Comparison of ENCODE assay signal across 8 mouse cellular contexts in the genomic region with DNA sequence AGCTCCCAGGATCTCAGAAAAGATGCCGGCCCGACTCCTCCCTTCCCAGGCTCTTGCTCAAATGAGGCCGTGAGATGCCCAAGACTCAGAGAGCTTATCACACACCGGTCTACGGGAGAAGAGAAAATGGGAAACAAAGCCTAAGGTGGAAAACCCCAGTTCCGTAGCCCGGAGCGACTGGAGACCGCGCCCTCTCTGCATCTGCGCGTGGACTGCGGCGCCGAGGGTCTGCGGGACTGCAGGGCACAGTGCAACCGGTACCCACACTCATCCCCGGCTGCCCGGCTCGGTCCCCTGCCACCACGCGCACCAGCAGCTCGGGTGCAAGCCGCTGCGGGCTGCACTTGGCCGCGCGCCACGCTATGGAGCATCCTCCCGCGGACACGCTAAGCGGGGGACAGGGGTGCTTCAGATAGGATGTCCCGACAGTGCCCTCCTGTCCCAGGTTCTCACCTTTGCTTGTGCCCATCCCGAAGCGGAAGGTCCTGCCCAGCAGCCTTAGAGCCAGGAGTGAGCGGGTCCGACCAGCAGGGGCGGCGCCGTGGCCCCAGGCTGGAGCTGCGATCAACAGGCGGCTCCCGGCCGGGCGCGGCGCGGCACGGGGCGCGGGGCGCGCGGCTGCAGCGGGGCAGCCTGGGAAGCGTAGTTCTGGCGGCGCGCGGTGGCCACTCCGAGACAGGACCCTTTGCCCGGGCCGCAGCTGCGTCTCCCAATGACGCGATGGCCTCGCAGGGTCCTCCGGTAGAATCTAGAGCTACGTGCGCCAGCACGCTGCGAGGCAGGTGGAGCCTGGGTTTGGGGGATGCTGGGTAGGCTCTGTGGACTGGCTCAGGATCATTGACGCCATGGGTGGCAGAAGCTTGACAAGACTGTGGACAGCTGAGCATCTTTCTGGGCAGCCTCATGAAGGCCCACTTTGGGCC. TPM values are rescaled to one million over a fixed set of nuclear protein-coding genes. Genes with fewer than 3 reads are reported as not detected.
A peak's percentile ranks its signal among the peaks of the same experiment; 100 is the strongest.
DNase-seq lines count a peak whose midpoint lies in the region; ATAC-seq lines count a peak whose summit lies in the region.

TSS of gene Tmod2 (minus strand) at position 755 of the 923 bp plus-strand sequence.

- intact Hi-C loops in heart, postnatal 36 days (cut with DNase I), result no loop called here

- peak; percentile 66 for DNase-seq in adrenal gland, adult 2 months
- peak; percentile 79 for DNase-seq in cerebellum, adult 8-10 months
- peak; percentile 45 for DNase-seq in forelimb bud, embryonic 11.5 days (ENCODE audit: low read depth, low spot score)
- DNase-seq in heart, postnatal 36 days, result peak; percentile 50 to 59
- peak; percentile 80 to 82 for DNase-seq in left cerebral cortex, adult 8-10 months (ENCODE audit: low spot score in 2 of 2)
- DNase-seq in right cerebral cortex, postnatal 36 days (ENCODE audit: low spot score in 2 of 2), result peak; percentile 71 to 83

- 0 out of 2 replicates have a peak, but pooled peaks have one; percentile 23 for ATAC-seq in megakaryocyte progenitor cell, adult 5-6 weeks (replicated peaks; ENCODE audit: poor library complexity)
- ATAC-seq in inflammation-experienced regulatory T-cells, adult 6 months, result no peak

RNA-seq across cellular contexts. Expression of gene Tmod2, which starts in this region (rescaled TPM):
- total RNA-seq in adrenal gland, adult 2 months (2021), result 10 to 100 TPM in 1 of 2 experiments, 1 to 10 TPM in 1; 9.4 to 14.4 TPM
- polyA plus RNA-seq in adrenal gland, adult 2 months (2012; rRNA removed), result 0.51 and 0.81 TPM in 2 replicates
- 1 to 10 TPM; 3.8 to 4.8 TPM for total RNA-seq in heart, postnatal 36 days (2021)
- total RNA-seq in left cerebral cortex, adult 8-10 months (2022), result 100 to 1,000 TPM; 327 to 364 (median 350) TPM
- total RNA-seq in megakaryocyte progenitor cell, adult 5-6 weeks (2015), result 0.02 TPM in 1 of 2 replicates, not detected in the other
- total RNA-seq in megakaryocyte progenitor cell, adult 5-6 weeks (2017), result 0.10 TPM in 1 of 2 replicates, not detected in the other
- under 1 TPM in 2 of 3 experiments, not detected in 1; 0.04 to 0.09 TPM for polyA plus RNA-seq in inflammation-experienced regulatory T-cells, adult 6 months (2017; shearing (Covaris generic))

Comparison
In these comparisons a context has a peak if more than half of its experiments do, and no peak if none do; other contexts are left out.
1. RNA of gene Tmod2 (total RNA-seq): 327 to 364 TPM in left cerebral cortex, adult 8-10 months; 9.4 to 14.4 TPM in adrenal gland, adult 2 months, 3.8 to 4.8 TPM in heart, postnatal 36 days and 0.02 to 0.10 TPM in megakaryocyte progenitor cell, adult 5-6 weeks; every median in the first group is over 10 times any median in the second.
2. Peak in ATAC-seq in megakaryocyte progenitor cell, adult 5-6 weeks; RNA of the gene not detected or under 1 TPM.
3. Peak in every context shown above with its lines, with median percentiles within 50 percentile points of each other: DNase-seq.